Mouse (Mus musculus): Measurements from ENCODE around the gene Eid1. TPM values are rescaled to one million over a fixed set of nuclear protein-coding genes. Genes with fewer than 3 reads are reported as not detected.

The Eid1 gene
- polyA plus RNA-seq, 1 experiment from 2014 or later: 361 TPM

DNA sequence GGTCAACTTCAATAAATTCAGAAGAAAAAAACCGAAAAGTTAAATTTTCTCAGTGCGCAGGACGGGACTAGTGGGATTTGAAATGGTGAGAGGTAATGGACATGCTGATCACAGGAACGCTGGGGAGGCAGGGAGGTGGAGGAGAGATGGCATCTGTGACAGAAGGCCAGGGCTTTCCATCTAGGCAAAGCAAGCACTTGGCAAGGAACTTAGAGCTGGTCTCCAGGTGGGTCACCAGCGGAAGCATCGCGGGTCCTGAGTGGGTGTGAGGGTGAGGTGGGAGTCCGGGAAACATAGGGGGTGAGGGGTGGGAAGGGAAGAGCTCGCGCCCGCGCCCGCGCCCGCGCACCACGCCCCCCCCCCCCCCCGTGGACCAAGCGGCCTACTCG lies 333 bp upstream of the Eid1 start:
- H3K9ac ChIP-seq: peak overlapping the region; percentile 86
- ATAC-seq (ENCODE audit: insufficient number of reproducible peaks, insufficient read depth, low FRiP score, low TSS enrichment): peak; percentile 57
- H3K4me1 ChIP-seq: peaks cover 9% of the 10 kb centered on the region
- peak overlapping the region; percentile 95 for H3K27ac ChIP-seq
- H3K9me3 ChIP-seq: no peaks in the 10 kb centered on the region
- peak overlapping the region; percentile 63 for H3K4me2 ChIP-seq (replicated peaks)
- 27% methylated on average over 8 of the region's 20 CpGs for WGBS
- H3K4me3 ChIP-seq: peak overlapping the region; percentile 73
- no peaks in the 10 kb centered on the region for H3K27me3 ChIP-seq
- H3K36me3 ChIP-seq: no peaks in the 10 kb centered on the region

DNA sequence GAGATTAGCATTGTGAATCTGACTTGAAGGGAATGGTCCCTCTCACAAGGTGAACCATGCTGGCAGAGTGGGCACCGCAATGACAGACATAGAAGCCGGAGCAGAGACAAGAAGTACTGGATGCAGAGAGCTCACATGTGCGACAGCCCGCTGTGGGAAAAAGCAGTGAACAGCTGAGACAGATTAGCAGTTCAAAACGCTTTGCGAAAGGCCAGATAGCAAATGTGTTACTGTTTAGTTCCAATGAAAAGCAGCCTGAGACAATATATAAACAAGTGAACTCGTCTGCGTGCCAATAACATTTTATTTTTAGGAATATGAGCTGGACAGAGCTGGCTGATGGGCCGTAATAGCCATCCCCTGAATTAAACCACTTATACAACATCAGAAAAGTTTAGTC lies 8.9 kb downstream of the Eid1 start:
- Histone ChIP-seq H3K4me2 (replicated peaks) (no peak overlapping the region), H3K9me3 (no peaks in the 10 kb centered on the region), H3K9ac (no peak overlapping the region), H3K4me1 (peaks cover 22% of the 10 kb centered on the region), H3K36me3 (no peaks in the 10 kb centered on the region), H3K27ac (no peak overlapping the region), H3K27me3 (no peaks in the 10 kb centered on the region), H3K4me3 (no peak overlapping the region)
- ATAC-seq (ENCODE audit: insufficient number of reproducible peaks, insufficient read depth, low FRiP score, low TSS enrichment): no peak
- WGBS: 33% methylated on average over 9 of the region's 9 CpGs

- Histone ChIP-seq H3K27me3 (no peaks in the 10 kb centered on the region), H3K4me1 (peaks cover 22% of the 10 kb centered on the region), H3K4me3 (no peak overlapping the region), H3K9ac (no peak overlapping the region), H3K9me3 (no peaks in the 10 kb centered on the region), H3K4me2 (replicated peaks) (no peak overlapping the region), H3K36me3 (no peaks in the 10 kb centered on the region), H3K27ac (peak overlapping the region; percentile 60; the same call in 1 of the 2 replicates)
- WGBS: 78% methylated on average over 7 of the region's 7 CpGs
- ATAC-seq (ENCODE audit: insufficient number of reproducible peaks, insufficient read depth, low FRiP score, low TSS enrichment): no peak
Observed at GRCm38 (mm10) chr2:125683895-125684294, 11.0 kb downstream of the Eid1 start.

DNA sequence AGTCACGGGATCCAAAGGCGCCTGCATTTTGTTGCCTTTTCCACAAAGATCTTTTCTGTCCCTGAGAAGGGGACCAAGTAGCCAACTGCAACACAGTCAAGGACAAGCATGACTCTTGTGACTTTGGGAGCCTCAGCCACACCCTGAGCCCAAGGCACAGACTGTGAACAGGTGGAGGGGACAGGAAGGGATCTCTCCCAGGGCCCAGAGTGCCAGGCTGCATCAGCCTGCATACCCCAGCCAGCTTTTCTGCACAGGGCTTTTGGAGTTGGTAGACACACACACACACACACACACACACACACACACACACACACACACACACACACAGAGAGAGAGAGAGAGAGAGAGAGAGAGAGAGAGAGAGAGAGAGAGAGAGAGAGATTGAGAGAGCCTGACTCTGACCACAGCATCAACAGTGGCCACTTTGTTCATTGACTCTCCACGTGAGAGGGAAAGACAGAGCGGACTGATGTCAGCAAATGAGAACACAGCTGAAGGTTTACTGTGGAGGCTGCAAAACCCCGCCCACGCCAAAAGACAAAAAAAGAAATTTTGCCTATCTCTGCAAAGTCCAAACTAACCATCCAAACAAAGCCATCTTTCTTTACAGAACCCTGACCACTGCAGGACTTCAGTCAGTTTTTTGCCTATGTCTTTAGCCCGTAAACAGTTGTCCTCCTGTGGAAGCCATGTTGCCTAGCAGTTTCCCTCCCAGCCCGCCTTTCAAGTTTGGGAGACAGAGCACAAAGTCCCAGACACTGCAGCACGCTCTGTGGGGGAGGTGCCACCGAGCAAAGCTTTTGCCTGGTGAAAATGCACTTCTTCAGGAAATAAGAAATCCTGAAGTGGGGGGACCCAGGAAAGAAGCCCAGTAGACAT lies 11.9 kb downstream of the Eid1 start:
- peaks cover 22% of the 10 kb centered on the region for H3K4me1 ChIP-seq
- no peak for ATAC-seq (ENCODE audit: insufficient number of reproducible peaks, insufficient read depth, low FRiP score, low TSS enrichment)
- H3K9me3 ChIP-seq: no peaks in the 10 kb centered on the region
- H3K9ac ChIP-seq: no peak overlapping the region
- WGBS: 42% methylated on average over 10 of the region's 10 CpGs
- no peak overlapping the region for H3K4me3 ChIP-seq
- no peaks in the 10 kb centered on the region for H3K27me3 ChIP-seq
- H3K36me3 ChIP-seq: no peaks in the 10 kb centered on the region
- H3K4me2 ChIP-seq (replicated peaks): peak overlapping the region; percentile 27; the same call in 1 of the 2 replicates
- H3K27ac ChIP-seq: peak overlapping the region; percentile 63

DNA sequence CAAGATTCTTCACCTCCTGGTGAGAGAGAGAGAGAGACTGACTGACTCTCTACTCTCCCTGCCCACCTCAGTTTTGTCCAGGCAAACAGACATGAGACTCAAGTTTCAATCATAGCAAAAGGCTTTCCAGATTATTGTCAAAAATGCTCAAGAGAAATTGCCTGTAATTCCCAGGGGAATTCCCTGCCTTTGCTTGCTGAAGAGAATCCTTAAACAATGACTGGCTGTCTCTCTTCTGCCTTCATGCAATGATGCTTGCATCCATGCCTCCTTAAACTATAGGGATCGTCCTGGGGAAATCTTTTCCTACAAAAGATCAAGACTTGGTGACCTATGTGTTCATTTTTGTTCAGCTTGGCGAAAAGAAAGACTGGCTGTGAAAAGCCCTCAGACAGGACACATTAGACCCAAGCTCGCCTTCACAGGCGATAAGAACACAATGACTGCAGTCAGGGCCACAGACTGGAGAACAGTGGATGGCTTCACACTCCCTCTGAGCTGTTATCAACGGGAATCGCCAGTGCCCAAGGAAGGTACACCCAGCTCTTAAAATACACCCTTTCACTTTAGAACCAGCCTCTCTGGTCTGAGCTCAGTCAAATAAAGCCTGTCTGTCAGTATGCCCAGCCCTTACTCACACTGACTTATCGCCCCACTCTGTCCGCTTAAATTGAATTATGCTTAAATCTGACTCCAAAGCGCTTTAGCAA lies 12.7 kb downstream of the Eid1 start:
- H3K27me3 ChIP-seq: no peaks in the 10 kb centered on the region
- peak overlapping the region; percentile 63 for H3K27ac ChIP-seq
- no peak overlapping the region for H3K9ac ChIP-seq
- peak overlapping the region; percentile 27; the same call in 1 of the 2 replicates for H3K4me2 ChIP-seq (replicated peaks)
- ATAC-seq (ENCODE audit: insufficient number of reproducible peaks, insufficient read depth, low FRiP score, low TSS enrichment): no peak; the same call in 1 of the 2 replicates
- no peak overlapping the region for H3K4me3 ChIP-seq
- 28% methylated on average over 9 of the region's 9 CpGs for WGBS
- no peaks in the 10 kb centered on the region for H3K9me3 ChIP-seq
- H3K36me3 ChIP-seq: no peaks in the 10 kb centered on the region
- H3K4me1 ChIP-seq: peaks cover 22% of the 10 kb centered on the region

GRCm38 (mm10) chr2:125692010-125692409 lies 19.1 kb downstream of the Eid1 start:
- H3K9ac ChIP-seq: no peak overlapping the region
- no peak overlapping the region for H3K4me2 ChIP-seq (replicated peaks)
- no peaks in the 10 kb centered on the region for H3K9me3 ChIP-seq
- 52% methylated on average over 2 of the region's 2 CpGs for WGBS
- no peaks in the 10 kb centered on the region for H3K27me3 ChIP-seq
- H3K4me3 ChIP-seq: no peak overlapping the region
- no peak overlapping the region for H3K27ac ChIP-seq
- H3K36me3 ChIP-seq: no peaks in the 10 kb centered on the region
- no peaks in the 10 kb centered on the region for H3K4me1 ChIP-seq
- ATAC-seq (ENCODE audit: insufficient number of reproducible peaks, insufficient read depth, low FRiP score, low TSS enrichment): no peak

GRCm38 (mm10) chr2:125694798-125695197 lies 21.9 kb downstream of the Eid1 start:
- H3K4me3 ChIP-seq: no peak overlapping the region
- no peaks in the 10 kb centered on the region for H3K9me3 ChIP-seq
- H3K36me3 ChIP-seq: no peaks in the 10 kb centered on the region
- no peak overlapping the region for H3K4me2 ChIP-seq (replicated peaks)
- no peaks in the 10 kb centered on the region for H3K27me3 ChIP-seq
- H3K4me1 ChIP-seq: no peaks in the 10 kb centered on the region
- WGBS: 80% methylated on average over 2 of the region's 2 CpGs
- no peak for ATAC-seq (ENCODE audit: insufficient number of reproducible peaks, insufficient read depth, low FRiP score, low TSS enrichment)
- H3K27ac ChIP-seq: no peak overlapping the region
- H3K9ac ChIP-seq: no peak overlapping the region

- 52% methylated on average over 2 of the region's 2 CpGs for WGBS
- Histone ChIP-seq H3K4me3 (no peak overlapping the region), H3K36me3 (no peaks in the 10 kb centered on the region), H3K4me1 (no peaks in the 10 kb centered on the region), H3K9me3 (no peaks in the 10 kb centered on the region), H3K9ac (no peak overlapping the region), H3K4me2 (replicated peaks) (no peak overlapping the region), H3K27ac (no peak overlapping the region), H3K27me3 (no peaks in the 10 kb centered on the region)
- no peak for ATAC-seq (ENCODE audit: insufficient number of reproducible peaks, insufficient read depth, low FRiP score, low TSS enrichment)
Observed at GRCm38 (mm10) chr2:125696219-125696618, 23.3 kb downstream of the Eid1 start.

- H3K4me3 ChIP-seq: no peak overlapping the region
- H3K36me3 ChIP-seq: no peaks in the 10 kb centered on the region
- H3K9ac ChIP-seq: no peak overlapping the region
- no peak overlapping the region for H3K4me2 ChIP-seq (replicated peaks)
- no peak overlapping the region for H3K27ac ChIP-seq
- H3K9me3 ChIP-seq: no peaks in the 10 kb centered on the region
- H3K4me1 ChIP-seq: no peaks in the 10 kb centered on the region
- no peak for ATAC-seq (ENCODE audit: insufficient number of reproducible peaks, insufficient read depth, low FRiP score, low TSS enrichment)
- 81% methylated on average over 2 of the region's 2 CpGs for WGBS
- no peaks in the 10 kb centered on the region for H3K27me3 ChIP-seq
Observed at GRCm38 (mm10) chr2:125701606-125702005, 28.7 kb downstream of the Eid1 start.

- Histone ChIP-seq H3K4me1 (no peaks in the 10 kb centered on the region), H3K27me3 (no peaks in the 10 kb centered on the region), H3K27ac (no peak overlapping the region), H3K4me3 (no peak overlapping the region), H3K4me2 (replicated peaks) (no peak overlapping the region), H3K9ac (no peak overlapping the region), H3K36me3 (no peaks in the 10 kb centered on the region), H3K9me3 (no peaks in the 10 kb centered on the region)
- WGBS: 84% methylated on average over 2 of the region's 2 CpGs
- ATAC-seq (ENCODE audit: insufficient number of reproducible peaks, insufficient read depth, low FRiP score, low TSS enrichment): no peak
Observed at GRCm38 (mm10) chr2:125702851-125703250, 30.0 kb downstream of the Eid1 start.

DNA sequence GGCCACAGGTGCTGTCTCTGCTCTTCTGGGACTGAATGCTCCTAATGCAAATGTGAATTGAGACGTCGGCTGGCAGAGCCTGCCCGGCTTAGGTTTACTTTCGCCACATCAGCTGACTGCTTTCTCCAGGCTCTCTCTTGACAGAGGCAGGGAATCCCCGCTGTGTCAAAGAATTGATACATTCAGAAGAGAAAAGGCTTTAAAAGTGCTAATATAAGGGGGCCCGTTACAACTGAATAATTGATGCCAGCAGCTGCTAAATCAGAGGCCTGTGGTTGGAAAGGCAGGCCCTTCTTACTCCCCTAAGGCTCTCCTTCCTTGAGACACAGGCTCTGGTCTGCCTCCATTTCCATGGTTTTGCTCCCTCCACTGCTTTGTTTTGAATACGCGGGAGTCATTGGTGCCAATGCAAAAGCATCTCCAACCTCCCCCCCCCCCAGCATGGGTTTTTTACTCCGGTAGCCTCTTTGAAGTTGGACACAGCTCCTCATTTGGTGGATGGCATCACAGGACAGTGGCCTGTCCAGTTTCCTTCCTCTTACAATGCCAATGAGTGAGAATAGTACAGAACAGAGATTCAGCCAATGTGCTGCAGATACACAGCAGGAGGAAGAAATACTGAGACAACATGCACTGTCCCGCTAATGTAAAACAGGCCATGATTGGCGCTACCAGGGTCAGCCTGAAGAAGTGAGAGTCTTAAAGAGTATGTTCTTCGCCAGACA lies 32.2 kb downstream of the Eid1 start:
- WGBS: 40% methylated on average over 12 of the region's 12 CpGs
- Histone ChIP-seq H3K9ac (no peak overlapping the region), H3K27me3 (no peaks in the 10 kb centered on the region), H3K4me1 (no peaks in the 10 kb centered on the region), H3K27ac (no peak overlapping the region), H3K4me2 (replicated peaks) (no peak overlapping the region), H3K36me3 (no peaks in the 10 kb centered on the region), H3K9me3 (no peaks in the 10 kb centered on the region), H3K4me3 (no peak overlapping the region)
- no peak for ATAC-seq (ENCODE audit: insufficient number of reproducible peaks, insufficient read depth, low FRiP score, low TSS enrichment)

Data from embryonic facial prominence, embryonic 12.5 days (tissue).